Mouse (Mus musculus) cerebellum, adult 11 months (tissue): ENCODE results near the gene Prl8a9.

Source experiments
- DNase-seq: peaks from one replicate; pipeline ENCODE4 v3.0.0; 2022

Prl8a9 gene

GRCm38 (mm10) chr13:27564506-27564905, at the start of gene Prl8a9:
Gene Prl8a9 (minus strand): TSS chr13:27564606.
- no peak for DNase-seq

DNA sequence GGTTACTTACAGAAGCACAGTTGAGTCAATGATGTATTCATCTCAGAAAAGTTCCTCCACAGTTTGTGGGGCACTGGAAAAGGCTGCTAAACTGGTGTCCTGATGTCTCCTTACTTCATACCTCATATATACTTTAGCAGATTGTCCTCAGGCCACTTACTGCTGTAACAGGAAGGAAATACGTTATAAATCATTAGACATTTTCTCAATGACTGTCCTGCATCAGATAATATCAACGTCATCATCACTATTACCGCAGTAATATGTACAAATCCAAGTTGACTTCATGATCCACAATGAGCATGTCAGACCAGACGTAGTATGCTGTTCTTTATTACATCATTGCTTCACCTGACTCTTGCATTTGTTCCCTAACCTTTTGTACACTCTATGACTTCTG, 46.1 kb upstream of the Prl8a9 start, which contains the start of gene Prl7b1:
Gene Prl7b1 (minus strand): TSS at position 101 of the 400 bp plus-strand sequence.
- DNase-seq: no peak

GRCm38 (mm10) chr13:27582071-27582470, 17.7 kb upstream of the Prl8a9 start, which contains the start of gene Prl8a1:
Gene Prl8a1 (minus strand): TSS chr13:27582171.
- DNase-seq: no peak

GRCm38 (mm10) chr13:27553336-27553735, 11.1 kb downstream of the Prl8a9 start:
- DNase-seq: no peak

DNA sequence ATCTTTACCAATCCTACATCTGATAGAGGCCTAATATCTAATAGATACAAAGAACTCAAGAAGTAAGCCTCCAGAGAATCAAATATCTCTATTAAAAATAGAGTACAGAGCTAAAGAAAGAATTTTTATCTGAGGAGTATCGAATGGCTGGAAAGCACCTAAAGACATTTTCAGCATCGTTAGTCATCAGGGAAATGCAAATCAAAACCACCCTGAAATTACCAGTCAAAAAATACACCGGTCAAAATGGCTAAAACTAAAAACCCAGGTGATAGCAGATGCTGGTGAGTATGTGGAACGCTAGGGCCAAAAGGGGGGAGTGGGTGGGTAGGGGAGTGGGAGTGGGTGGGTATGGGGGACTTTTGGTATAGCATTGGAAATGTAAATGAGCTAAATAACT, 41.2 kb downstream of the Prl8a9 start:
- no peak for DNase-seq

DNA sequence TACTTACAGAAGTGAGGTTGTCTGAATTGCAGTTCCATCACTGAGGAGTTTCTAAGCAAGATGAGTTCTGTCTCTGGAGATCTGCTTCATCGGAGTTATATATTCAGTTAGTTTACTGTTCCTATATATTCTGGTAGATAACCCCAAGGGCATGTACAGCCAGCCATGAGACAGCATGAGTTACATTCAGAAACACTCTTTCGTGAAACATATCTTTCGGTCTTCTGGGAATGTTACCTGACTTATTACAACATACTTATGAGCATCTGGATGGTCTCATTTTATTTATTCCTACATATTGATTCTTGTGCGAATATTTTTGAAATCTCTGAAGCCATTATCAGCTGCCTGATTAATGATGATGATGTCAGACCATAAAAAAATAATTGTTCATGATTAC, 51.3 kb downstream of the Prl8a9 start, which contains the start of gene Prl8a8:
Gene Prl8a8 (minus strand): TSS at position 101 of the 400 bp plus-strand sequence.
- DNase-seq: no peak
